Mouse (Mus musculus): ENCODE results near the gene Usp30.
A peak's percentile ranks its signal among the peaks of the same experiment; 100 is the strongest.

The Usp30 gene

GRCm38 (mm10) chr5:114162106-114162815 is 97.0 kb downstream of the Usp30 start:
- DNase-seq, result no peak

DNA sequence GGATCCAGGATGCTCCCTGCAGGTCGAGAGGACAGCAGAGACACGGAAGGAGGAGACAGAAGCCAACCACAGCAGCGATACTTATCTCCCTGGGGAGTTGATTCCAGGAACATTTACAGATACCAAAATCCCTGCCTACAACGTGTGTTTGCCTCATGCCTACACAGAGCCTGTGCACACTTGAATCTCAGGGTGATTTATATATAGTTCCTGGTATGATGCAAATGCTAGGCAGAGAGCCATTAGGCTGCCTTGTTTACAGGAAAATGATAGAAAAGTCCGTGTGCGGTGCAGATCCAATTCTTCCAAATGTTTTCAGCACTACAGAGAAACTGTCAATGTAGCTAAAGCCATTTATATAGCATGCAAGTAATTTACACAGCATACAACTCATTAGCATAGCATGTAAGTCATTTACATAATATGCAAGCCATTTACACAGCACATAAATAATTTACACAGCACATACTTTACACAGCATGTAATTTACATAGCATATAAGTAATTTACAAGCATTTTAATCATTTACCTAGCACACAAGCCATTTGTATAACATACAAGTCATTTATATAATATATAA is 97.9 kb downstream of the Usp30 start:
- peak; percentile 32 for DNase-seq

DNA sequence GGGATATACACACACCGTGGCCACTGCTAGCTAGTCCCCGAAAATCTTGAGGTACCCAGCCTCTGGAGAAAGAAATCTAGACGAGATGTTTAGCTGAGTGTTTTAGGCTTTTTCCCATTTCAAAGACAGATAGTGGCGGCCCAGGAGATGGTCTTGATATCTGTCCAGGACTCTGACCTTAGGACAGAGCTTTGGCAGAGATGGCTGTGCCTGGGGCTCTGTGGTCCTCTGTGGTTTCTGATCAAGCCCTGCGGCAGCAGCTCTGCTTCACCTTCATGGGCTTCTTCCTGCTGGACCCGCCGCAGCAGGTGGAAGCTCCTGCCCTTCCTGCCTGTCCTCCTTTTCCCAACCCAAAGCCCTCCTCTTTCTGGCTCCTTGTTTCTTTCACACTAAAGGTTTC is 105.1 kb downstream of the Usp30 start:
- DNase-seq, result no peak

- DNase-seq, result no peak
These were observed 107.7 kb downstream of the Usp30 start for GRCm38 (mm10) chr5:114172936-114173335.

DNA sequence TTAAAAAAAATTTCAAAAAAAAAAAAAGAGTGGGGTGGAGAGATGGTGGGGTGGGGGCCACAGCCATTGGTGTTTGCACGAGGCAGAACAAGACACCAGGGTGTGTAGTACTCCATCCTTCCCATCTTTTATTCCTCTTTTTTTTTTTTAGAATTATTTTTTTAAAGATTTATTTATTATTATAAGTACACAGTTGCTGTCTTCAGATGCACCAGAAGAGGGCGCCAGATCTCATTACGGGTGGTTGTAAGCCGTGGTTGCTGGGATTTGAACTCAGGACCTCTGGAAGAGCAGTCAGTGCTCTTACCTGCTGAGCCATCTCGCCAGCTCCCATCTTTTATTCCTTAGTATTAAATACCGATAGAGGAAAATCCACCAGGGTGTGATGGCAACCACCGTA is 108.2 kb downstream of the Usp30 start:
- no peak for DNase-seq

GRCm38 (mm10) chr5:114173877-114174581 is 108.8 kb downstream of the Usp30 start:
- DNase-seq, result no peak
